ENCODE assay signal across 8 mouse cellular contexts in genomic region chr19:56423370-56423769, GRCm38 (mm10). TPM values are rescaled to one million over a fixed set of nuclear protein-coding genes. Genes with fewer than 3 reads are reported as not detected.
DNase-seq lines count a peak whose midpoint lies in the region; ATAC-seq lines count a peak whose summit lies in the region.

No protein-coding gene starts in this region.

- no peaks in the 10 kb centered on the region for H3K36me3 ChIP-seq in hindbrain, embryonic 14.5 days (replicated peaks; ENCODE audit: control insufficient read depth, insufficient read depth)
- no peaks in the 10 kb centered on the region for H3K36me3 ChIP-seq in neural tube, embryonic 14.5 days (ENCODE audit: control insufficient read depth, insufficient read depth, low read length)

- no peaks in the 10 kb centered on the region for H3K9me3 ChIP-seq in hindbrain, embryonic 14.5 days (ENCODE audit: control insufficient read depth, low read length)
- H3K9me3 ChIP-seq in neural tube, embryonic 14.5 days (ENCODE audit: control insufficient read depth, low read length), result no peaks in the 10 kb centered on the region

- intact Hi-C loops in left cerebral cortex, postnatal 14 days (cut with DNase I), result loop anchor here (5.0 kb wide), 2 partner anchors 139 to 299 kb away; partner anchors contain the start of gene Adrb1

- H3K4me1 ChIP-seq in hindbrain, embryonic 14.5 days (replicated peaks; ENCODE audit: control insufficient read depth, insufficient read depth, low read length), result peaks cover 13% of the 10 kb centered on the region; the same call in 1 of the 2 replicates
- peaks cover 11% of the 10 kb centered on the region; the same call in 1 of the 2 replicates for H3K4me1 ChIP-seq in neural tube, embryonic 14.5 days (ENCODE audit: control insufficient read depth, insufficient read depth, low read length)

- H3K4me2 ChIP-seq in hindbrain, embryonic 14.5 days (replicated peaks), result no peak overlapping the region
- peak overlapping the region; percentile 16 for H3K4me2 ChIP-seq in neural tube, embryonic 14.5 days (ENCODE audit: low read depth, low read length)

- H3K27ac ChIP-seq in hindbrain, embryonic 14.5 days, result no peak overlapping the region
- H3K27ac ChIP-seq in neural tube, embryonic 14.5 days (ENCODE audit: low read depth, low read length), result no peak overlapping the region

- H3K27me3 ChIP-seq in hindbrain, embryonic 14.5 days (ENCODE audit: control insufficient read depth, insufficient read depth, low read length), result no peaks in the 10 kb centered on the region
- no peaks in the 10 kb centered on the region for H3K27me3 ChIP-seq in neural tube, embryonic 14.5 days (ENCODE audit: control insufficient read depth, insufficient read depth, low read length)

- H3K4me3 ChIP-seq in hindbrain, embryonic 14.5 days (replicated peaks; ENCODE audit: low read length), result no peak overlapping the region
- H3K4me3 ChIP-seq in neural tube, embryonic 14.5 days (ENCODE audit: low read depth, low read length), result no peak overlapping the region

- ATAC-seq in hindbrain, embryonic 14.5 days (ENCODE audit: low FRiP score), result peak; percentile 27; the same call in 1 of the 2 replicates
- peak; percentile 31 for ATAC-seq in neural tube, embryonic 14.5 days (ENCODE audit: low read depth)

- peak; percentile 27 for DNase-seq in embryo, embryonic 11 days
- DNase-seq in embryo, embryonic 9.5 days (ENCODE audit: extremely low spot score), result no peak
- DNase-seq in left cerebral cortex, postnatal 14 days (ENCODE audit: low spot score in 2 of 2), result peak; percentile 45 to 49
- DNase-seq in left cerebral cortex, adult 8-10 months (ENCODE audit: low spot score in 2 of 2), result no peak
- DNase-seq in hindbrain, embryonic 14.5 days (ENCODE audit: low spot score), result no peak
- no peak for DNase-seq in ovary, adult 18-20 months (ENCODE audit: low spot score)
- DNase-seq in layer of hippocampus, adult 11-12 months (ENCODE audit: low spot score), result no peak

- H3K9ac ChIP-seq in hindbrain, embryonic 14.5 days, result no peak overlapping the region
- H3K9ac ChIP-seq in neural tube, embryonic 14.5 days (replicated peaks; ENCODE audit: low read depth, low read length), result no peak overlapping the region

- 54% methylated on average over 12 of the region's 12 CpGs for WGBS in hindbrain, embryonic 14.5 days
- WGBS in neural tube, embryonic 14.5 days, result 43% methylated on average over 12 of the region's 12 CpGs

RNA-seq across cellular contexts. Expression of gene Casp7, which starts 26.4 kb away (rescaled TPM):
- 1 to 10 TPM; 6.6 to 6.8 TPM for total RNA-seq in left cerebral cortex, postnatal 14 days (2021)
- 1 to 10 TPM; 3.7 to 4.6 (median 4.0) TPM for total RNA-seq in left cerebral cortex, adult 8-10 months (2022)
- 18.4 and 18.5 TPM in 2 replicates for polyA plus RNA-seq in hindbrain, embryonic 14.5 days (2014; fragmentation: Nextera tagmentation; extraction: Ambion mirVana)
- polyA plus RNA-seq in neural tube, embryonic 14.5 days (2014; fragmentation: Nextera tagmentation; extraction: Ambion mirVana), result 17.6 and 18.0 TPM in 2 replicates

RNA-seq across cellular contexts. Expression of gene Nrap, which starts 33.5 kb away (rescaled TPM):
- total RNA-seq in left cerebral cortex, postnatal 14 days (2021), result under 1 TPM; 0.47 to 0.48 TPM
- total RNA-seq in left cerebral cortex, adult 8-10 months (2022), result 1 to 10 TPM in 1 of 4 experiments, under 1 TPM in 3; 0.72 to 1.1 (median 0.86) TPM
- polyA plus RNA-seq in hindbrain, embryonic 14.5 days (2014; fragmentation: Nextera tagmentation; extraction: Ambion mirVana), result 0.17 and 0.24 TPM in 2 replicates
- 0.15 and 0.28 TPM in 2 replicates for polyA plus RNA-seq in neural tube, embryonic 14.5 days (2014; fragmentation: Nextera tagmentation; extraction: Ambion mirVana)

RNA-seq across cellular contexts. Expression of gene Plekhs1, which starts 38.1 kb away (rescaled TPM):
- total RNA-seq in left cerebral cortex, postnatal 14 days (2021), result 1 to 10 TPM in 1 of 2 experiments, under 1 TPM in 1; 0.76 to 1.8 TPM
- total RNA-seq in left cerebral cortex, adult 8-10 months (2022), result 1 to 10 TPM in 1 of 4 experiments, under 1 TPM in 3; 0.34 to 1.0 (median 0.79) TPM
- polyA plus RNA-seq in hindbrain, embryonic 14.5 days (2014; fragmentation: Nextera tagmentation; extraction: Ambion mirVana), result 0.08 and 0.21 TPM in 2 replicates
- polyA plus RNA-seq in neural tube, embryonic 14.5 days (2014; fragmentation: Nextera tagmentation; extraction: Ambion mirVana), result 0.13 and 0.29 TPM in 2 replicates

Comparison
In these comparisons a context has a peak if more than half of its experiments do, and no peak if none do; other contexts are left out.
1. DNase-seq: peak in embryo, embryonic 11 days (single experiment) and left cerebral cortex, postnatal 14 days (2 of 2); none in embryo, embryonic 9.5 days (single experiment), left cerebral cortex, adult 8-10 months (0 of 2), hindbrain, embryonic 14.5 days (single experiment), ovary, adult 18-20 months (single experiment) and layer of hippocampus, adult 11-12 months (single experiment).